Mouse (Mus musculus): ENCODE data around the gene Smim12. TPM values are rescaled to one million over a fixed set of nuclear protein-coding genes. Genes with fewer than 3 reads are reported as not detected.

Smim12 gene
- polyA plus RNA-seq, 1 experiment from 2014 or later = 50.4 TPM

GRCm38 (mm10) chr4:127217048-127217447 is 26.5 kb upstream of the Smim12 start:
- H3K4me3 ChIP-seq = no peak overlapping the region
- no peak overlapping the region for H3K9ac ChIP-seq
- no peak overlapping the region for H3K27ac ChIP-seq
- H3K9me3 ChIP-seq (replicated peaks) = no peaks in the 10 kb centered on the region
- H3K27me3 ChIP-seq = peaks cover 19% of the 10 kb centered on the region
- 50% methylated on average over 11 of the region's 11 CpGs for WGBS
- H3K4me1 ChIP-seq = peaks cover 20% of the 10 kb centered on the region
- 0 out of 2 replicates have a peak, but pooled peaks cover 3% of the 10 kb centered on the region for H3K36me3 ChIP-seq (ENCODE audit: poor library complexity, severe bottlenecking)
- ATAC-seq = no peak
- no peak overlapping the region for H3K4me2 ChIP-seq

GRCm38 (mm10) chr4:127223291-127223690 is 20.3 kb upstream of the Smim12 start:
- Histone ChIP-seq H3K27ac (no peak overlapping the region), H3K9me3 (replicated peaks) (no peaks in the 10 kb centered on the region), H3K4me3 (no peak overlapping the region), H3K36me3 (ENCODE audit: poor library complexity, severe bottlenecking) (0 out of 2 replicates have a peak, but pooled peaks cover 4% of the 10 kb centered on the region), H3K4me1 (peaks cover 38% of the 10 kb centered on the region), H3K4me2 (no peak overlapping the region), H3K27me3 (peaks cover 33% of the 10 kb centered on the region), H3K9ac (no peak overlapping the region)
- no peak for ATAC-seq
- 38% methylated on average over 10 of the region's 10 CpGs for WGBS

GRCm38 (mm10) chr4:127223755-127224154 is 19.8 kb upstream of the Smim12 start:
- no peak overlapping the region for H3K4me3 ChIP-seq
- peaks cover 41% of the 10 kb centered on the region for H3K4me1 ChIP-seq
- peaks cover 33% of the 10 kb centered on the region for H3K27me3 ChIP-seq
- H3K36me3 ChIP-seq (ENCODE audit: poor library complexity, severe bottlenecking) = 0 out of 2 replicates have a peak, but pooled peaks cover 4% of the 10 kb centered on the region
- H3K4me2 ChIP-seq = no peak overlapping the region
- no peak for ATAC-seq
- H3K9ac ChIP-seq = no peak overlapping the region
- no peak overlapping the region for H3K27ac ChIP-seq
- WGBS = 64% methylated on average over 4 of the region's 4 CpGs
- H3K9me3 ChIP-seq (replicated peaks) = no peaks in the 10 kb centered on the region

- H3K4me1 ChIP-seq = peaks cover 41% of the 10 kb centered on the region
- H3K36me3 ChIP-seq (ENCODE audit: poor library complexity, severe bottlenecking) = 0 out of 2 replicates have a peak, but pooled peaks cover 4% of the 10 kb centered on the region
- WGBS = 14% methylated on average over 19 of the region's 19 CpGs
- 0 out of 2 replicates have a peak overlapping the region, but pooled peaks have one; percentile 4 for H3K4me3 ChIP-seq
- no peaks in the 10 kb centered on the region for H3K9me3 ChIP-seq (replicated peaks)
- H3K9ac ChIP-seq = 0 out of 2 replicates have a peak overlapping the region, but pooled peaks have one; percentile 6
- peak overlapping the region; percentile 44 for H3K4me2 ChIP-seq
- peaks cover 33% of the 10 kb centered on the region for H3K27me3 ChIP-seq
- ATAC-seq = no peak
- no peak overlapping the region for H3K27ac ChIP-seq
Observed at GRCm38 (mm10) chr4:127224444-127225100, 19.0 kb upstream of the Smim12 start.

GRCm38 (mm10) chr4:127226067-127226466 is 17.5 kb upstream of the Smim12 start:
- H3K27ac ChIP-seq = peak overlapping the region; percentile 80; the same call in 1 of the 2 replicates
- 0 out of 2 replicates have a peak, but pooled peaks cover 4% of the 10 kb centered on the region for H3K36me3 ChIP-seq (ENCODE audit: poor library complexity, severe bottlenecking)

GRCm38 (mm10) chr4:127227051-127227673 is 16.4 kb upstream of the Smim12 start:
- 6% methylated on average over 17 of the region's 17 CpGs for WGBS
- Histone ChIP-seq H3K27me3 (peaks cover 33% of the 10 kb centered on the region), H3K36me3 (ENCODE audit: poor library complexity, severe bottlenecking) (no peaks in the 10 kb centered on the region), H3K4me2 (peak overlapping the region; percentile 47), H3K9me3 (replicated peaks) (no peaks in the 10 kb centered on the region), H3K27ac (peak overlapping the region; percentile 80), H3K4me3 (no peak overlapping the region), H3K4me1 (peaks cover 52% of the 10 kb centered on the region), H3K9ac (no peak overlapping the region)
- peak; percentile 86 for ATAC-seq

More at GRCm38 (mm10) chr4:127226067-127226466, 17.5 kb upstream of the Smim12 start:
- ATAC-seq = no peak
- Histone ChIP-seq H3K4me3 (no peak overlapping the region), H3K4me2 (no peak overlapping the region), H3K9me3 (replicated peaks) (no peaks in the 10 kb centered on the region), H3K9ac (no peak overlapping the region), H3K27me3 (peaks cover 33% of the 10 kb centered on the region), H3K4me1 (peaks cover 43% of the 10 kb centered on the region)
- 57% methylated on average over 4 of the region's 4 CpGs for WGBS

- 12% methylated on average over 6 of the region's 6 CpGs for WGBS
- Histone ChIP-seq H3K4me3 (no peak overlapping the region), H3K4me1 (peaks cover 51% of the 10 kb centered on the region), H3K9me3 (replicated peaks) (no peaks in the 10 kb centered on the region), H3K36me3 (ENCODE audit: poor library complexity, severe bottlenecking) (no peaks in the 10 kb centered on the region), H3K9ac (0 out of 2 replicates have a peak overlapping the region, but pooled peaks have one; percentile 5), H3K27ac (peak overlapping the region; percentile 90), H3K4me2 (peak overlapping the region; percentile 41), H3K27me3 (peaks cover 5% of the 10 kb centered on the region; the same call in 1 of the 2 replicates)
- peak; percentile 77 for ATAC-seq
Observed at GRCm38 (mm10) chr4:127232028-127232427, 11.6 kb upstream of the Smim12 start.

- peak overlapping the region; percentile 46 for H3K9ac ChIP-seq
- no peaks in the 10 kb centered on the region for H3K36me3 ChIP-seq (ENCODE audit: poor library complexity, severe bottlenecking)
- WGBS = 23% methylated on average over 5 of the region's 5 CpGs
- peak; percentile 61 for ATAC-seq
- peak overlapping the region; percentile 90 for H3K27ac ChIP-seq
- H3K9me3 ChIP-seq (replicated peaks) = no peaks in the 10 kb centered on the region
- H3K27me3 ChIP-seq = peaks cover 10% of the 10 kb centered on the region; the same call in 1 of the 2 replicates
- peak overlapping the region; percentile 41 for H3K4me2 ChIP-seq
- no peak overlapping the region for H3K4me3 ChIP-seq
- H3K4me1 ChIP-seq = peaks cover 46% of the 10 kb centered on the region
Observed at GRCm38 (mm10) chr4:127232551-127232950, 11.0 kb upstream of the Smim12 start.

GRCm38 (mm10) chr4:127233416-127234125 is 10.0 kb upstream of the Smim12 start:
- Histone ChIP-seq H3K27ac (peak overlapping the region; percentile 90; the same call in 1 of the 2 replicates), H3K4me3 (no peak overlapping the region), H3K4me1 (peaks cover 39% of the 10 kb centered on the region), H3K4me2 (no peak overlapping the region), H3K9me3 (replicated peaks) (no peaks in the 10 kb centered on the region), H3K27me3 (peaks cover 20% of the 10 kb centered on the region; the same call in 1 of the 2 replicates), H3K9ac (no peak overlapping the region), H3K36me3 (ENCODE audit: poor library complexity, severe bottlenecking) (no peaks in the 10 kb centered on the region)
- ATAC-seq = no peak
- WGBS = 95% methylated on average over 36 of the region's 40 CpGs

GRCm38 (mm10) chr4:127235742-127236487 is 7.7 kb upstream of the Smim12 start:
- WGBS = 1% methylated on average over 65 of the region's 67 CpGs

GRCm38 (mm10) chr4:127236631-127237030 is 7.0 kb upstream of the Smim12 start:
- 2% methylated on average over 14 of the region's 14 CpGs for WGBS
- no peak for ATAC-seq
- no peaks in the 10 kb centered on the region for H3K9me3 ChIP-seq (replicated peaks)
- H3K9ac ChIP-seq = peak overlapping the region; percentile 78
- H3K4me1 ChIP-seq = peaks cover 32% of the 10 kb centered on the region
- peaks cover 23% of the 10 kb centered on the region; the same call in 1 of the 2 replicates for H3K27me3 ChIP-seq
- no peak overlapping the region for H3K27ac ChIP-seq
- peak overlapping the region; percentile 57 for H3K4me3 ChIP-seq
- H3K36me3 ChIP-seq (ENCODE audit: poor library complexity, severe bottlenecking) = no peaks in the 10 kb centered on the region
- H3K4me2 ChIP-seq = peak overlapping the region; percentile 98

More at GRCm38 (mm10) chr4:127235742-127236487, 7.7 kb upstream of the Smim12 start:
- ATAC-seq = peak; percentile 76
- Histone ChIP-seq H3K4me1 (peaks cover 37% of the 10 kb centered on the region), H3K27ac (peak overlapping the region; percentile 70), H3K36me3 (ENCODE audit: poor library complexity, severe bottlenecking) (no peaks in the 10 kb centered on the region), H3K9me3 (replicated peaks) (no peaks in the 10 kb centered on the region), H3K4me2 (peak overlapping the region; percentile 98), H3K27me3 (peaks cover 23% of the 10 kb centered on the region; the same call in 1 of the 2 replicates), H3K4me3 (peak overlapping the region; percentile 57), H3K9ac (peak overlapping the region; percentile 78)
